Mouse (Mus musculus): ENCODE results near the gene Scgn. TPM values are rescaled to one million over a fixed set of nuclear protein-coding genes. Genes with fewer than 3 reads are reported as not detected.

The Scgn gene
- total and polyA plus RNA-seq, 3 experiments, result not detected

DNA sequence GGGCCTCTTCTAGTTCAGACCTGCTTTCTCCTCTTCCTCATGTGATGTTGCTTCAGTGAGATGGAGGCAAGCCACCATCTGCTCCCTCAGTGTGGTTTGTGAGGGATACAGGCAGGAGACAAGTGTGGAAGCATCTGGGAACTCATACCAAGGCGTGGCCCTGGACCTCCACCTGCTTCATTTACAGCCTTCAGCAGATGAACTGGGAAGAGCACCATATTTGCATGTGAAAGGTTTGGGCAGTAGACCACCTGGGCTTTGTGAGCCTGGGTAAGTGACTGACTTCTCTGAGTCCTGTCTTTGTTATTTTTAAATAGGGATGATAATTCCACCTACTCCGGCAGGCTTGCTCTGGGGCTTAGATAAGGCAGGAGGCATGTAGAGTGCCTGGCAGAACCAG lies 10.8 kb upstream of the Scgn start:
- no peaks in the 10 kb centered on the region for H3K9me3 ChIP-seq (replicated peaks; ENCODE audit: insufficient read depth, low read length)
- no peaks in the 10 kb centered on the region for H3K36me3 ChIP-seq (ENCODE audit: control insufficient read depth in 1 of 2, insufficient read depth in 2 of 2, low read length in 2 of 2)
- no peak overlapping the region for H3K4me3 ChIP-seq (ENCODE audit: control insufficient read depth in 1 of 2, insufficient read depth in 1 of 2, low read depth in 2 of 2, low read length in 2 of 2)
- no peaks in the 10 kb centered on the region for H3K4me1 ChIP-seq (ENCODE audit: control insufficient read depth in 1 of 2, insufficient read depth in 2 of 2, low read length in 2 of 2)
- H3K9ac ChIP-seq (ENCODE audit: control insufficient read depth, low read depth, low read length, poor library complexity, severe bottlenecking), result no peak overlapping the region
- no peak overlapping the region for H3K27ac ChIP-seq (ENCODE audit: control insufficient read depth, low read depth, low read length)
- H3K27me3 ChIP-seq (ENCODE audit: control insufficient read depth in 1 of 2, insufficient read depth in 2 of 2, low read length in 2 of 2), result no peaks in the 10 kb centered on the region; a peak in 1 of 4 replicates
- DNase-seq (ENCODE audit: low read depth, low spot score), result no peak
- TF ChIP-seq E2F4 (IDR thresholded peaks at IDR 0.05; ENCODE audit: borderline replicate concordance, low read depth, low read length) (no peak), ZNF384 (IDR thresholded peaks at IDR 0.05; ENCODE audit: low read depth, low read length) (no peak)
- H3K79me2 ChIP-seq (ENCODE audit: control insufficient read depth, insufficient read depth, low read length, poor library complexity), result no peaks in the 10 kb centered on the region

DNA sequence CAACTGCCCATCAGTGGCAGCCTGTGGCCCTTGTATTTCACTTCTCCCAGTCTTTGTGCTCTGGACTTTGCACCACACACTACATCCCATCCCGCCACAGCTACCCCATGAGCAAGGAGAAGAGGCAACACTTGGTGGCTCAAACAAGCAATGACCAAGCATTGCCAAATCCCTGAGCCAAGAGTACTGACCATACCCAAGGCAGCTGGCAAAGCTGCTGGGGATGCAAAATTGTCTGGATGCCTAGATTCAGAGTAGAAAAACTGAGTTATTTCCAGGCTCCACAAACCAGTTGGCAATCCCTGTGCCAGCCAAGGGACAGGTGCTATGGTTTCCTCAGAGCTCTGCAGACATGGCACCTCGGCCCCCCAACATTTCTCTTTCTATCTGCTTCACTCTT lies 10.1 kb upstream of the Scgn start:
- DNase-seq (ENCODE audit: low read depth, low spot score), result no peak
- H3K4me1 ChIP-seq (ENCODE audit: control insufficient read depth in 1 of 2, insufficient read depth in 2 of 2, low read length in 2 of 2), result no peaks in the 10 kb centered on the region
- no peak overlapping the region for H3K27ac ChIP-seq (ENCODE audit: control insufficient read depth, low read depth, low read length)
- TF ChIP-seq CHD2 (IDR thresholded peaks at IDR 0.05; ENCODE audit: low read length) (no peak), ZMIZ1 (IDR thresholded peaks at IDR 0.05; ENCODE audit: low read depth, low read length) (no peak), MAFK (IDR thresholded peaks at IDR 0.05; ENCODE audit: borderline replicate concordance, low read depth, low read length) (no peak), POLR2A (IDR thresholded peaks at IDR 0.05; ENCODE audit: control insufficient read depth in 1 of 2, insufficient read depth in 1 of 2, low read depth in 1 of 2, low read length in 2 of 2, poor library complexity in 1 of 2) (no peak), ZC3H11A (IDR thresholded peaks at IDR 0.05; ENCODE audit: low read depth, low read length) (no peak), ZKSCAN1 (IDR thresholded peaks at IDR 0.05; ENCODE audit: low read depth, low read length) (no peak), TCF12 (IDR thresholded peaks at IDR 0.05; ENCODE audit: low read depth, low read length) (no peak), ZNF384 (IDR thresholded peaks at IDR 0.05; ENCODE audit: low read depth, low read length) (no peak), E2F4 (IDR thresholded peaks at IDR 0.05; ENCODE audit: borderline replicate concordance, low read depth, low read length) (no peak), EP300 (IDR thresholded peaks at IDR 0.05; ENCODE audit: low read depth in 1 of 2, low read length in 2 of 2) (no peak), RCOR1 (IDR thresholded peaks at IDR 0.05; ENCODE audit: low read depth, low read length) (no peak), UBTF (IDR thresholded peaks at IDR 0.05; ENCODE audit: borderline replicate concordance, insufficient read depth, low read depth, low read length) (no peak), NELFE (IDR thresholded peaks at IDR 0.05; ENCODE audit: low read depth, low read length) (no peak), MYB (IDR thresholded peaks at IDR 0.05; ENCODE audit: low read depth, low read length) (no peak), HCFC1 (IDR thresholded peaks at IDR 0.05; ENCODE audit: low read depth, low read length) (no peak), SIN3A (IDR thresholded peaks at IDR 0.05; ENCODE audit: low read length) (no peak), USF1 (IDR thresholded peaks at IDR 0.05; ENCODE audit: low read depth, low read length) (no peak), MXI1 (IDR thresholded peaks at IDR 0.05; ENCODE audit: low read depth, low read length) (no peak), POLR2AphosphoS2 (IDR thresholded peaks at IDR 0.05; ENCODE audit: low read length) (no peak), USF2 (IDR thresholded peaks at IDR 0.05; ENCODE audit: borderline replicate concordance in 1 of 2, insufficient read depth in 1 of 2, low read depth in 1 of 2, low read length in 2 of 2) (no peak)
- peaks cover 0 to under 1% of the 10 kb centered on the region in 2 experiments; a peak in 1 of 4 replicates for H3K27me3 ChIP-seq (ENCODE audit: control insufficient read depth in 1 of 2, insufficient read depth in 2 of 2, low read length in 2 of 2)
- H3K36me3 ChIP-seq (ENCODE audit: control insufficient read depth in 1 of 2, insufficient read depth in 2 of 2, low read length in 2 of 2), result no peaks in the 10 kb centered on the region
- H3K79me2 ChIP-seq (ENCODE audit: control insufficient read depth, insufficient read depth, low read length, poor library complexity), result no peaks in the 10 kb centered on the region
- H3K9ac ChIP-seq (ENCODE audit: control insufficient read depth, low read depth, low read length, poor library complexity, severe bottlenecking), result no peak overlapping the region
- no peak overlapping the region for H3K4me3 ChIP-seq (ENCODE audit: control insufficient read depth in 1 of 2, insufficient read depth in 1 of 2, low read depth in 2 of 2, low read length in 2 of 2)
- no peaks in the 10 kb centered on the region for H3K9me3 ChIP-seq (replicated peaks; ENCODE audit: insufficient read depth, low read length)

Data from MEL (cell line).